Mouse (Mus musculus): ENCODE measurements at regions not wholly inside any gene's neighbourhood (a gene's known extent, or its start where the extent isn't known, plus 50 kb on each side); places are given as distances from the start of the nearest gene placed in this dataset.
A peak's percentile ranks its signal among the peaks of the same experiment; 100 is the strongest.

- peaks cover 2% of the 10 kb centered on the region; the same call in 1 of the 2 replicates for H3K4me1 ChIP-seq
- H3K4me3 ChIP-seq: no peak overlapping the region
- no peaks in the 10 kb centered on the region for H3K27me3 ChIP-seq (ENCODE audit: poor library complexity, severe bottlenecking)
- DNase-seq (ENCODE audit: extremely low spot score, low spot score): no peak
- no peak overlapping the region for H3K27ac ChIP-seq
- H3K36me3 ChIP-seq (replicated peaks): no peaks in the 10 kb centered on the region
- H3K9me3 ChIP-seq: 0 out of 2 replicates have a peak, but pooled peaks cover 5% of the 10 kb centered on the region
Measured at GRCm38 (mm10) chr1:92386752-92387151, 86.9 kb downstream of the Ndufa10 start.

- Histone ChIP-seq H3K27me3 (ENCODE audit: poor library complexity, severe bottlenecking) (no peaks in the 10 kb centered on the region), H3K4me1 (peaks cover 2% of the 10 kb centered on the region; the same call in 1 of the 2 replicates), H3K4me3 (no peak overlapping the region), H3K27ac (no peak overlapping the region), H3K9me3 (0 out of 2 replicates have a peak, but pooled peaks cover 5% of the 10 kb centered on the region), H3K36me3 (replicated peaks) (no peaks in the 10 kb centered on the region)
- DNase-seq (ENCODE audit: extremely low spot score, low spot score): no peak
Measured at GRCm38 (mm10) chr1:92384945-92385344, 88.7 kb downstream of the Ndufa10 start.

- Histone ChIP-seq H3K9me3 (0 out of 2 replicates have a peak, but pooled peaks cover 5% of the 10 kb centered on the region), H3K36me3 (replicated peaks) (no peaks in the 10 kb centered on the region), H3K27ac (no peak overlapping the region), H3K4me1 (peaks cover 11% of the 10 kb centered on the region; the same call in 1 of the 2 replicates), H3K27me3 (ENCODE audit: poor library complexity, severe bottlenecking) (no peaks in the 10 kb centered on the region), H3K4me3 (no peak overlapping the region)
- WGBS: 83% methylated on average over 4 of the region's 4 CpGs
- DNase-seq (ENCODE audit: extremely low spot score, low spot score): no peak
Measured at GRCm38 (mm10) chr1:92383749-92384148, 89.9 kb downstream of the Ndufa10 start.

- no peaks in the 10 kb centered on the region for H3K9me3 ChIP-seq
- H3K4me3 ChIP-seq: no peak overlapping the region
- H3K27me3 ChIP-seq (ENCODE audit: poor library complexity, severe bottlenecking): no peaks in the 10 kb centered on the region
- DNase-seq (ENCODE audit: extremely low spot score, low spot score): no peak
- no peaks in the 10 kb centered on the region for H3K36me3 ChIP-seq (replicated peaks)
- peak overlapping the region; percentile 2; the same call in 1 of the 2 replicates for H3K27ac ChIP-seq
- 82% methylated on average over 3 of the region's 3 CpGs for WGBS
- H3K4me1 ChIP-seq: peaks cover 19% of the 10 kb centered on the region; the same call in 1 of the 2 replicates
Measured at GRCm38 (mm10) chr1:92379510-92379886, 94.2 kb downstream of the Ndufa10 start.

- H3K27ac ChIP-seq: peak overlapping the region; percentile 2; the same call in 1 of the 2 replicates
- WGBS: 69% methylated on average over 8 of the region's 8 CpGs
- no peak for DNase-seq (ENCODE audit: extremely low spot score, low spot score)
Measured at GRCm38 (mm10) chr1:92378741-92379509, 94.7 kb downstream of the Ndufa10 start.

GRCm38 (mm10) chr1:92376456-92376855 lies 97.2 kb downstream of the Ndufa10 start:
- H3K27me3 ChIP-seq (ENCODE audit: poor library complexity, severe bottlenecking): no peaks in the 10 kb centered on the region
- H3K4me3 ChIP-seq: no peak overlapping the region
- H3K4me1 ChIP-seq: peaks cover 26% of the 10 kb centered on the region
- no peak overlapping the region for H3K27ac ChIP-seq
- no peaks in the 10 kb centered on the region for H3K36me3 ChIP-seq (replicated peaks)
- DNase-seq (ENCODE audit: extremely low spot score, low spot score): no peak
- WGBS: 90% methylated on average over 4 of the region's 4 CpGs
- H3K9me3 ChIP-seq: no peaks in the 10 kb centered on the region

More at GRCm38 (mm10) chr1:92378741-92379509, 94.7 kb downstream of the Ndufa10 start:
- no peaks in the 10 kb centered on the region for H3K36me3 ChIP-seq (replicated peaks)
- no peaks in the 10 kb centered on the region for H3K9me3 ChIP-seq
- H3K27me3 ChIP-seq (ENCODE audit: poor library complexity, severe bottlenecking): no peaks in the 10 kb centered on the region
- H3K4me1 ChIP-seq: peaks cover 19% of the 10 kb centered on the region; the same call in 1 of the 2 replicates
- H3K4me3 ChIP-seq: no peak overlapping the region

- 84% methylated on average over 5 of the region's 5 CpGs for WGBS
- DNase-seq (ENCODE audit: extremely low spot score, low spot score): no peak
- no peaks in the 10 kb centered on the region for H3K27me3 ChIP-seq (ENCODE audit: poor library complexity, severe bottlenecking)
- H3K4me3 ChIP-seq: no peak overlapping the region
- peak overlapping the region; percentile 40; the same call in 1 of the 2 replicates for H3K27ac ChIP-seq
- no peaks in the 10 kb centered on the region for H3K36me3 ChIP-seq (replicated peaks)
- H3K9me3 ChIP-seq: no peaks in the 10 kb centered on the region
- H3K4me1 ChIP-seq: peaks cover 21% of the 10 kb centered on the region
Measured at GRCm38 (mm10) chr1:92372222-92372990, 101.3 kb downstream of the Ndufa10 start.

- Histone ChIP-seq H3K36me3 (replicated peaks) (no peaks in the 10 kb centered on the region), H3K9me3 (no peaks in the 10 kb centered on the region), H3K4me1 (peaks cover 18% of the 10 kb centered on the region), H3K27me3 (ENCODE audit: poor library complexity, severe bottlenecking) (no peaks in the 10 kb centered on the region), H3K27ac (no peak overlapping the region), H3K4me3 (no peak overlapping the region)
- WGBS: 78% methylated on average over 11 of the region's 11 CpGs
- no peak for DNase-seq (ENCODE audit: extremely low spot score, low spot score)
Measured at GRCm38 (mm10) chr1:92371357-92371981, 102.2 kb downstream of the Ndufa10 start.

- DNase-seq (ENCODE audit: extremely low spot score, low spot score): no peak
- no peaks in the 10 kb centered on the region for H3K9me3 ChIP-seq
- H3K36me3 ChIP-seq (replicated peaks): no peaks in the 10 kb centered on the region
- peaks cover 16% of the 10 kb centered on the region for H3K4me1 ChIP-seq
- 87% methylated on average over 4 of the region's 4 CpGs for WGBS
- no peak overlapping the region for H3K4me3 ChIP-seq
- H3K27ac ChIP-seq: no peak overlapping the region
- H3K27me3 ChIP-seq (ENCODE audit: poor library complexity, severe bottlenecking): no peaks in the 10 kb centered on the region
Measured at GRCm38 (mm10) chr1:92370842-92371241, 102.8 kb downstream of the Ndufa10 start.

GRCm38 (mm10) chr1:92369972-92370371 lies 103.7 kb downstream of the Ndufa10 start:
- WGBS: 89% methylated on average over 5 of the region's 5 CpGs
- Histone ChIP-seq H3K27ac (no peak overlapping the region), H3K4me3 (no peak overlapping the region), H3K27me3 (ENCODE audit: poor library complexity, severe bottlenecking) (no peaks in the 10 kb centered on the region), H3K9me3 (no peaks in the 10 kb centered on the region), H3K4me1 (peaks cover 16% of the 10 kb centered on the region), H3K36me3 (replicated peaks) (no peaks in the 10 kb centered on the region)
- DNase-seq (ENCODE audit: extremely low spot score, low spot score): no peak

GRCm38 (mm10) chr1:92366249-92366648 lies 107.4 kb downstream of the Ndufa10 start:
- no peaks in the 10 kb centered on the region for H3K9me3 ChIP-seq
- peaks cover 7% of the 10 kb centered on the region for H3K4me1 ChIP-seq
- H3K27ac ChIP-seq: no peak overlapping the region
- no peaks in the 10 kb centered on the region for H3K27me3 ChIP-seq (ENCODE audit: poor library complexity, severe bottlenecking)
- no peak for DNase-seq (ENCODE audit: extremely low spot score, low spot score)
- H3K36me3 ChIP-seq (replicated peaks): no peaks in the 10 kb centered on the region
- H3K4me3 ChIP-seq: no peak overlapping the region
- WGBS: 92% methylated on average over 5 of the region's 5 CpGs

- H3K36me3 ChIP-seq (replicated peaks): no peaks in the 10 kb centered on the region
- WGBS: 80% methylated on average over 4 of the region's 4 CpGs
- no peak overlapping the region for H3K27ac ChIP-seq
- no peak for DNase-seq (ENCODE audit: extremely low spot score, low spot score)
- H3K27me3 ChIP-seq (ENCODE audit: poor library complexity, severe bottlenecking): no peaks in the 10 kb centered on the region
- H3K9me3 ChIP-seq: no peaks in the 10 kb centered on the region
- 0 out of 2 replicates have a peak, but pooled peaks cover 7% of the 10 kb centered on the region for H3K4me1 ChIP-seq
- no peak overlapping the region for H3K4me3 ChIP-seq
Measured at GRCm38 (mm10) chr1:92365366-92366075, 108.1 kb downstream of the Ndufa10 start.

Measured in forebrain, embryonic 10.5 days (tissue).